Mouse (Mus musculus): ENCODE measurements around the gene H2afb2.

Gene H2afb2

DNA sequence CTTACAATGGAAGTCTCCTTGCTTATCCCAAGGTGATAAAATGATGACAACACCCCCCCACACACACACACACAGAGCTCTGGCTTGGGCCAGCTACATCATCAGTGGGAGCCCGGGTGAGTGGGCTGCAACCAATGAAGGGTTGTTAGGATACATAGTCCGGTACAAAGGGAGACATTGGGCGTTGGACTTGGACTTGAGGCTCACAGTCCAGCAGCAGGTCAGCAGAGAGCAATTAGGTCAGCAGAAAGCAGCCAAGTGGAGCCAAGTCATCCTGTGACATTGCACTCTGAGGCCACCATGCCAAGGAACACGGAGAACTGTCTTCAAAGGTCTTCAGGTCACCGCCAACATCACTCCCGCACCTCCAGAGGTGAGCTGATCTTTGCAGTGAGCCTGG is at the start of gene H2afb2:
TSS of gene H2afb2 (plus strand) at position 301 of the 400 bp plus-strand sequence.
- no peak for DNase-seq (ENCODE audit: low read depth, low spot score)
